Mouse (Mus musculus): ENCODE results near the gene Aloxe3. TPM values are rescaled to one million over a fixed set of nuclear protein-coding genes. Genes with fewer than 3 reads are reported as not detected.

Gene Aloxe3
- total and polyA plus RNA-seq, 3 experiments = 0.13 TPM; not detected in 2

- TF ChIP-seq TAL1 (IDR thresholded peaks at IDR 0.05; ENCODE audit: low read length) = no peak
- TF ChIP-seq USF1 (IDR thresholded peaks at IDR 0.05; ENCODE audit: low read depth, low read length) = no peak
- no peak for TF ChIP-seq CHD2 (IDR thresholded peaks at IDR 0.05; ENCODE audit: low read length)
- no peak for TF ChIP-seq CTCF (IDR thresholded peaks at IDR 0.05 in 2 of 3, conservative IDR thresholded peaks at IDR 0.05 in 1 of 3; ENCODE audit: control insufficient read depth in 1 of 3, insufficient read depth in 1 of 3, low read depth in 2 of 3, low read length in 3 of 3, poor library complexity in 1 of 3, severe bottlenecking in 1 of 3)
- TF ChIP-seq MAFK (IDR thresholded peaks at IDR 0.05; ENCODE audit: borderline replicate concordance, low read depth, low read length) = no peak
- no peak for TF ChIP-seq CHD1 (IDR thresholded peaks at IDR 0.05; ENCODE audit: low read depth, low read length)
- TF ChIP-seq JUND (IDR thresholded peaks at IDR 0.05; ENCODE audit: low read depth, low read length) = no peak
- TF ChIP-seq TBP (IDR thresholded peaks at IDR 0.05; ENCODE audit: low read depth, low read length) = no peak
- TF ChIP-seq GABPA (IDR thresholded peaks at IDR 0.05; ENCODE audit: low read depth, low read length) = no peak
- no peak for TF ChIP-seq MYB (IDR thresholded peaks at IDR 0.05; ENCODE audit: low read depth, low read length)
- no peak for TF ChIP-seq ZNF384 (IDR thresholded peaks at IDR 0.05; ENCODE audit: low read depth, low read length)
- TF ChIP-seq NRF1 (IDR thresholded peaks at IDR 0.05; ENCODE audit: insufficient read depth, low read depth, low read length, poor library complexity, severe bottlenecking) = no peak
- no peak for TF ChIP-seq NELFE (IDR thresholded peaks at IDR 0.05; ENCODE audit: low read depth, low read length)
- no peak for TF ChIP-seq SIN3A (IDR thresholded peaks at IDR 0.05; ENCODE audit: low read length)
- Histone ChIP-seq H3K27ac (ENCODE audit: control insufficient read depth, low read depth, low read length) (no peak overlapping the region), H3K27me3 (ENCODE audit: control insufficient read depth in 1 of 2, insufficient read depth in 2 of 2, low read length in 2 of 2) (no peaks in the 10 kb centered on the region; a peak in 3 of 4 replicates), H3K9ac (ENCODE audit: control insufficient read depth, low read depth, low read length, poor library complexity, severe bottlenecking) (no peak overlapping the region), H3K4me3 (ENCODE audit: control insufficient read depth in 1 of 2, insufficient read depth in 1 of 2, low read depth in 2 of 2, low read length in 2 of 2) (no peak overlapping the region), H3K4me1 (ENCODE audit: control insufficient read depth in 1 of 2, insufficient read depth in 2 of 2, low read length in 2 of 2) (peaks cover 3 to 16% of the 10 kb centered on the region in 2 experiments; a peak in 3 of 4 replicates), H3K9me3 (replicated peaks; ENCODE audit: insufficient read depth, low read length) (no peaks in the 10 kb centered on the region), H3K36me3 (ENCODE audit: control insufficient read depth in 1 of 2, insufficient read depth in 2 of 2, low read length in 2 of 2) (peaks cover 4 to 5% of the 10 kb centered on the region in 2 experiments; a peak in 2 of 4 replicates), H3K79me2 (ENCODE audit: control insufficient read depth, insufficient read depth, low read length, poor library complexity) (peaks cover 17% of the 10 kb centered on the region)
- no peak for DNase-seq (ENCODE audit: low read depth, low spot score)
Observed at GRCm38 (mm10) chr11:69086390-69086789, 39.3 kb upstream of the Aloxe3 start.

- H3K27me3 ChIP-seq (ENCODE audit: control insufficient read depth in 1 of 2, insufficient read depth in 2 of 2, low read length in 2 of 2) = no peaks in the 10 kb centered on the region; a peak in 2 of 4 replicates
- DNase-seq (ENCODE audit: low read depth, low spot score) = no peak
- H3K9ac ChIP-seq (ENCODE audit: control insufficient read depth, low read depth, low read length, poor library complexity, severe bottlenecking) = no peak overlapping the region
- peaks cover 3 to 16% of the 10 kb centered on the region in 2 experiments; a peak in 3 of 4 replicates for H3K4me1 ChIP-seq (ENCODE audit: control insufficient read depth in 1 of 2, insufficient read depth in 2 of 2, low read length in 2 of 2)
- H3K4me3 ChIP-seq (ENCODE audit: control insufficient read depth in 1 of 2, insufficient read depth in 1 of 2, low read depth in 2 of 2, low read length in 2 of 2) = no peak overlapping the region
- TF ChIP-seq BHLHE40 (IDR thresholded peaks at IDR 0.05; ENCODE audit: borderline replicate concordance, low read depth, low read length) (no peak), USF1 (IDR thresholded peaks at IDR 0.05; ENCODE audit: low read depth, low read length) (no peak), NELFE (IDR thresholded peaks at IDR 0.05; ENCODE audit: low read depth, low read length) (no peak), TBP (IDR thresholded peaks at IDR 0.05; ENCODE audit: low read depth, low read length) (no peak), MYB (IDR thresholded peaks at IDR 0.05; ENCODE audit: low read depth, low read length) (no peak), MAZ (IDR thresholded peaks at IDR 0.05; ENCODE audit: low read depth, low read length) (no peak), RCOR1 (IDR thresholded peaks at IDR 0.05; ENCODE audit: low read depth, low read length) (no peak), CHD1 (IDR thresholded peaks at IDR 0.05; ENCODE audit: low read depth, low read length) (no peak), ZKSCAN1 (IDR thresholded peaks at IDR 0.05; ENCODE audit: low read depth, low read length) (no peak), CTCF (IDR thresholded peaks at IDR 0.05 in 2 of 3, conservative IDR thresholded peaks at IDR 0.05 in 1 of 3; ENCODE audit: control insufficient read depth in 1 of 3, insufficient read depth in 1 of 3, low read depth in 2 of 3, low read length in 3 of 3, poor library complexity in 1 of 3, severe bottlenecking in 1 of 3) (no peak), HCFC1 (IDR thresholded peaks at IDR 0.05; ENCODE audit: low read depth, low read length) (no peak), CHD2 (IDR thresholded peaks at IDR 0.05; ENCODE audit: low read length) (no peak)
- peaks cover 17% of the 10 kb centered on the region for H3K79me2 ChIP-seq (ENCODE audit: control insufficient read depth, insufficient read depth, low read length, poor library complexity)
- no peaks in the 10 kb centered on the region for H3K9me3 ChIP-seq (replicated peaks; ENCODE audit: insufficient read depth, low read length)
- peaks cover 4 to 5% of the 10 kb centered on the region in 2 experiments; a peak in 2 of 4 replicates for H3K36me3 ChIP-seq (ENCODE audit: control insufficient read depth in 1 of 2, insufficient read depth in 2 of 2, low read length in 2 of 2)
- H3K27ac ChIP-seq (ENCODE audit: control insufficient read depth, low read depth, low read length) = no peak overlapping the region
Observed at GRCm38 (mm10) chr11:69087082-69087481, 38.6 kb upstream of the Aloxe3 start.
